Mouse (Mus musculus) ES-E14 (cell line): Measurements from ENCODE around the gene Mamdc4. TPM values are rescaled to one million over a fixed set of nuclear protein-coding genes. Genes with fewer than 3 reads are reported as not detected.

Experiments used
- DNase-seq: peaks from one replicate; pipeline ENCODE4 v3.0.0-alpha.2; 2013; ENCODE audit warnings: low read depth, low spot score
- H3K27ac ChIP-seq: 2 replicates; pipeline ENCODE4 v1.5.1; 2012; ENCODE audit warnings: low read depth, mild to moderate bottlenecking, low read length, moderate library complexity, mixed read lengths; ENCODE audit not compliant: poor library complexity, insufficient read depth, severe bottlenecking
- H3K36me3 ChIP-seq: 2 replicates; pipeline ENCODE4 v1.6.1; 2012; ENCODE audit warnings: mild to moderate bottlenecking, low read length, moderate library complexity, mixed read lengths; ENCODE audit not compliant: control insufficient read depth, poor library complexity, insufficient read depth, severe bottlenecking
- H3K4me1 ChIP-seq, 2 experiments: fragments of 150-350 bp in 1 of 2; sonication (generic) in 1 of 2; 2 replicates each; pipeline ENCODE4 v1.6.1; 2012; ENCODE audit warnings: low read length in 2 of 2, mild to moderate bottlenecking in 1 of 2, mixed read lengths in 1 of 2; ENCODE audit not compliant: control insufficient read depth in 2 of 2, insufficient read depth in 2 of 2, poor library complexity in 1 of 2
- H3K4me3 ChIP-seq, 2 experiments: fragments of 150-350 bp in 1 of 2; sonication (generic) in 1 of 2; 2 replicates each; pipeline ENCODE4 v1.5.1; 2012; ENCODE audit warnings: low read length in 2 of 2, low read depth in 1 of 2, mild to moderate bottlenecking in 1 of 2, mixed read lengths in 1 of 2; ENCODE audit not compliant: insufficient read depth in 1 of 2, poor library complexity in 1 of 2, severe bottlenecking in 1 of 2
- H3K9ac ChIP-seq: 2 replicates; pipeline ENCODE4 v1.6.1; 2012; ENCODE audit warnings: low read depth, mild to moderate bottlenecking, low read length, mixed read lengths; ENCODE audit not compliant: poor library complexity, insufficient read depth, severe bottlenecking
- H3K9me3 ChIP-seq: fragments of 150-350 bp; sonication (generic); 2 replicates; pipeline ENCODE4 v1.6.1; 2012; ENCODE audit warnings: low read depth, mild to moderate bottlenecking, low read length; ENCODE audit not compliant: control insufficient read depth, insufficient read depth
- CHD2 ChIP-seq: IDR thresholded peaks from 2 replicates; pipeline ENCODE4 v1.6.1; 2014; ENCODE audit warnings: mild to moderate bottlenecking, low read depth, low read length, inconsistent platforms
- HCFC1 ChIP-seq: IDR thresholded peaks from 2 replicates; pipeline ENCODE4 v1.6.1; 2012; ENCODE audit warnings: low read length, inconsistent platforms, borderline replicate concordance; ENCODE audit not compliant: insufficient read depth
- MAFK ChIP-seq: IDR thresholded peaks from 2 replicates; pipeline ENCODE4 v1.6.1; 2014; ENCODE audit warnings: mild to moderate bottlenecking, low read depth, low read length, inconsistent platforms; ENCODE audit not compliant: insufficient read depth
- ZC3H11A ChIP-seq: IDR thresholded peaks from 2 replicates; pipeline ENCODE4 v1.6.1; 2012; ENCODE audit warnings: low read depth, mild to moderate bottlenecking, inconsistent platforms, low read length, borderline replicate concordance
- ZNF384 ChIP-seq: IDR thresholded peaks from 2 replicates; pipeline ENCODE4 v1.6.1; 2012; ENCODE audit warnings: low read depth, low read length, inconsistent platforms
- in situ Hi-C, 2 experiments: fragments of 600-800 bp; cut with MboI; formaldehyde crosslinking; loops; one replicate each; pipeline ENCODE4 v1.15.1; 2025; ENCODE audit warnings: low sequenced_read_pairs in 2 of 2, inconsistent platforms in 1 of 2; ENCODE audit not compliant: unreplicated experiment in 2 of 2
- total RNA-seq: library from RNA; depleted of rRNA; stranded (reverse); fragments of 300-350 nt; gene quantifications from 2 replicates; pipeline ENCODE4 v1.2.3, GENCODE M21; 2012

Mamdc4 gene
- total RNA-seq, 1 experiment, result 4.1 TPM

GRCm38 (mm10) chr2:25566558-25566957, 8.1 kb downstream of the Mamdc4 start:
- no peaks in the 10 kb centered on the region for H3K9me3 ChIP-seq
- no peak overlapping the region for H3K27ac ChIP-seq
- TF ChIP-seq ZC3H11A (no peak), MAFK (no peak), ZNF384 (no peak), HCFC1 (no peak), CHD2 (no peak)
- no peak for DNase-seq
- in situ Hi-C loops, result no loop called here
- peaks cover 36% of the 10 kb centered on the region for H3K36me3 ChIP-seq
- H3K4me1 ChIP-seq, result peaks cover 0 to 7% of the 10 kb centered on the region in 2 experiments; a peak in 1 of 4 replicates
- no peak overlapping the region for H3K4me3 ChIP-seq
- no peak overlapping the region for H3K9ac ChIP-seq

- peaks cover 0 to 7% of the 10 kb centered on the region in 2 experiments; a peak in 1 of 4 replicates for H3K4me1 ChIP-seq
- in situ Hi-C loops, result no loop called here
- no peak overlapping the region for H3K27ac ChIP-seq
- no peaks in the 10 kb centered on the region for H3K9me3 ChIP-seq
- H3K36me3 ChIP-seq, result peaks cover 37% of the 10 kb centered on the region
- H3K9ac ChIP-seq, result no peak overlapping the region
- DNase-seq, result no peak
- TF ChIP-seq CHD2, result no peak
- no peak for TF ChIP-seq HCFC1
- no peak for TF ChIP-seq ZC3H11A
- TF ChIP-seq MAFK, result no peak
- no peak for TF ChIP-seq ZNF384
- H3K4me3 ChIP-seq, result no peak overlapping the region
Observed at GRCm38 (mm10) chr2:25565741-25566140, 8.9 kb downstream of the Mamdc4 start.

- Histone ChIP-seq H3K9me3 (no peaks in the 10 kb centered on the region), H3K27ac (no peak overlapping the region), H3K9ac (no peak overlapping the region), H3K4me3 (no peak overlapping the region), H3K4me1 (peaks cover 4% of the 10 kb centered on the region in 2 experiments; a peak in 2 of 4 replicates), H3K36me3 (peaks cover 38% of the 10 kb centered on the region)
- DNase-seq, result no peak
- TF ChIP-seq ZNF384 (no peak), HCFC1 (no peak), CHD2 (no peak), MAFK (no peak), ZC3H11A (no peak)
- in situ Hi-C loops, result no loop called here
Observed at GRCm38 (mm10) chr2:25561946-25562345, 12.7 kb downstream of the Mamdc4 start.

- Histone ChIP-seq H3K4me1 (peaks cover 4% of the 10 kb centered on the region in 2 experiments; a peak in 2 of 4 replicates), H3K4me3 (no peak overlapping the region), H3K9ac (no peak overlapping the region), H3K9me3 (no peaks in the 10 kb centered on the region), H3K27ac (no peak overlapping the region), H3K36me3 (peaks cover 38% of the 10 kb centered on the region)
- no peak for TF ChIP-seq HCFC1
- no peak for TF ChIP-seq ZNF384
- no peak for TF ChIP-seq ZC3H11A
- no peak for TF ChIP-seq MAFK
- TF ChIP-seq CHD2, result no peak
- no peak for DNase-seq
- in situ Hi-C loops, result no loop called here
Observed at GRCm38 (mm10) chr2:25560551-25560950, 14.1 kb downstream of the Mamdc4 start.

GRCm38 (mm10) chr2:25558774-25559173, 15.9 kb downstream of the Mamdc4 start:
- in situ Hi-C loops, result no loop called here
- Histone ChIP-seq H3K36me3 (peaks cover 33% of the 10 kb centered on the region), H3K4me3 (no peak overlapping the region; a peak in 1 of 4 replicates), H3K27ac (no peak overlapping the region), H3K9ac (no peak overlapping the region), H3K9me3 (no peaks in the 10 kb centered on the region), H3K4me1 (peaks cover 4% of the 10 kb centered on the region in 2 experiments; a peak in 2 of 4 replicates)
- TF ChIP-seq ZNF384, result no peak
- no peak for TF ChIP-seq ZC3H11A
- no peak for TF ChIP-seq CHD2
- no peak for DNase-seq
